Mouse (Mus musculus) hindbrain, embryonic 10.5 days (tissue): ENCODE data around the gene Espl1. TPM values are rescaled to one million over a fixed set of nuclear protein-coding genes. Genes with fewer than 3 reads are reported as not detected.
A peak's percentile ranks its signal among the peaks of the same experiment; 100 is the strongest.

Experiments used
- DNase-seq: peaks from one replicate; pipeline ENCODE4 v3.0.0-alpha.2; 2017; ENCODE audit warnings: low spot score
- H3K27ac ChIP-seq: fragments of 300-500 bp; sonication (generic); 2 replicates; pipeline ENCODE4 v1.5.1; 2016; ENCODE audit warnings: mild to moderate bottlenecking, moderate library complexity
- H3K27me3 ChIP-seq: fragments of 300-500 bp; sonication (generic); 2 replicates; pipeline ENCODE4 v1.6.1; 2016; ENCODE audit warnings: mild to moderate bottlenecking; ENCODE audit not compliant: poor library complexity, insufficient read depth, severe bottlenecking
- H3K36me3 ChIP-seq: fragments of 300-500 bp; sonication (generic); 2 replicates; pipeline ENCODE4 v1.6.1; 2016; ENCODE audit warnings: mild to moderate bottlenecking, moderate library complexity
- H3K4me1 ChIP-seq: fragments of 300-500 bp; sonication (generic); replicated peaks from 2 replicates; pipeline ENCODE4 v1.6.1; 2016; ENCODE audit warnings: mild to moderate bottlenecking
- H3K4me3 ChIP-seq: fragments of 300-500 bp; sonication (generic); 2 replicates; pipeline ENCODE4 v1.5.1; 2016; ENCODE audit warnings: mild to moderate bottlenecking, moderate library complexity
- H3K9me3 ChIP-seq: fragments of 300-500 bp; sonication (generic); 2 replicates; pipeline ENCODE4 v1.6.1; 2016; ENCODE audit warnings: mild to moderate bottlenecking, moderate library complexity
- WGBS: fragments of 180-500 bp; shearing (Covaris S2); methylation state at CpG from one replicate; pipeline ENCODE4 v1.1.7; 2016; 5-methylcytosine and 5-hydroxymethylcytosine counted together
- polyA plus RNA-seq: library from polyadenylated mRNA; unstranded; fragments of >200 nt; fragmentation: Nextera tagmentation; extraction: Ambion mirVana; gene quantifications from 2 replicates; pipeline ENCODE4 v1.2.1, GENCODE M21; 2016

The Espl1 gene
- polyA plus RNA-seq = 42.6 and 52.2 TPM in 2 replicates

- Histone ChIP-seq H3K4me1 (peaks cover 15% of the 10 kb centered on the region), H3K9me3 (no peaks in the 10 kb centered on the region), H3K4me3 (peak within 1 kb of the TSS; percentile 83), H3K36me3 (peaks cover 31% of the 10 kb centered on the region), H3K27me3 (no peaks in the 10 kb centered on the region), H3K27ac (peak within 1 kb of the TSS; percentile 87)
- 8% methylated on average over 25 of the region's 25 CpGs for WGBS
- peak; percentile 96 for DNase-seq
Observed at GRCm38 (mm10) chr15:102295633-102296367, at the start of gene Espl1. TSS of gene Espl1 (plus strand) at chr15:102296266.

- peak overlapping the region; percentile 85 for H3K27ac ChIP-seq
- peak overlapping the region; percentile 68 for H3K4me3 ChIP-seq
- H3K9me3 ChIP-seq = no peaks in the 10 kb centered on the region
- peaks cover 99% of the 10 kb centered on the region for H3K27me3 ChIP-seq
- 0% methylated on average over 34 of the region's 35 CpGs for WGBS
- H3K36me3 ChIP-seq = no peaks in the 10 kb centered on the region
- peak; percentile 89 for DNase-seq
- H3K4me1 ChIP-seq = peaks cover 94% of the 10 kb centered on the region
Observed at GRCm38 (mm10) chr15:102246866-102247251, 49.2 kb upstream of the Espl1 start.

GRCm38 (mm10) chr15:102247252-102248130 lies 48.6 kb upstream of the Espl1 start:
- DNase-seq = peak; percentile 70
- peak overlapping the region; percentile 85 for H3K27ac ChIP-seq
- peaks cover 98% of the 10 kb centered on the region for H3K27me3 ChIP-seq
- under 1% methylated on average over 65 of the region's 65 CpGs for WGBS
- H3K4me1 ChIP-seq = peaks cover 93% of the 10 kb centered on the region
- no peaks in the 10 kb centered on the region for H3K9me3 ChIP-seq
- peak overlapping the region; percentile 68 for H3K4me3 ChIP-seq
- no peaks in the 10 kb centered on the region for H3K36me3 ChIP-seq

GRCm38 (mm10) chr15:102248131-102248811 lies 47.8 kb upstream of the Espl1 start:
- 5% methylated on average over 8 of the region's 8 CpGs for WGBS
- Histone ChIP-seq H3K4me3 (peak overlapping the region; percentile 68), H3K27me3 (peaks cover 95% of the 10 kb centered on the region), H3K36me3 (no peaks in the 10 kb centered on the region), H3K9me3 (no peaks in the 10 kb centered on the region), H3K4me1 (peaks cover 86% of the 10 kb centered on the region), H3K27ac (peak overlapping the region; percentile 85)
- peak; percentile 52 for DNase-seq

GRCm38 (mm10) chr15:102248812-102249191 lies 47.3 kb upstream of the Espl1 start:
- Histone ChIP-seq H3K27me3 (peaks cover 94% of the 10 kb centered on the region), H3K36me3 (no peaks in the 10 kb centered on the region), H3K27ac (peak overlapping the region; percentile 71), H3K4me3 (peak overlapping the region; percentile 68), H3K9me3 (no peaks in the 10 kb centered on the region), H3K4me1 (peaks cover 80% of the 10 kb centered on the region)
- peak; percentile 42 for DNase-seq
- 0% methylated on average over 1 of the region's 3 CpGs for WGBS

- Histone ChIP-seq H3K27ac (peak overlapping the region; percentile 71), H3K4me1 (peaks cover 76% of the 10 kb centered on the region), H3K9me3 (no peaks in the 10 kb centered on the region), H3K27me3 (peaks cover 94% of the 10 kb centered on the region), H3K4me3 (peak overlapping the region; percentile 68), H3K36me3 (no peaks in the 10 kb centered on the region)
- 2% methylated on average over 13 of the region's 13 CpGs for whole genome bisulfite sequencing
- DNase-seq = peak; percentile 58
Observed at GRCm38 (mm10) chr15:102249251-102249691, 46.8 kb upstream of the Espl1 start.

GRCm38 (mm10) chr15:102249967-102250366 lies 46.1 kb upstream of the Espl1 start:
- H3K27me3 ChIP-seq = peaks cover 92% of the 10 kb centered on the region
- H3K4me1 ChIP-seq = peaks cover 74% of the 10 kb centered on the region
- peak overlapping the region; percentile 71 for H3K27ac ChIP-seq
- H3K4me3 ChIP-seq = peak overlapping the region; percentile 68; the same call in 1 of the 2 replicates
- no peaks in the 10 kb centered on the region for H3K36me3 ChIP-seq
- no peak for DNase-seq
- WGBS = 47% methylated on average over 9 of the region's 9 CpGs
- H3K9me3 ChIP-seq = no peaks in the 10 kb centered on the region

GRCm38 (mm10) chr15:102250521-102250920 lies 45.5 kb upstream of the Espl1 start:
- WGBS = 47% methylated on average over 5 of the region's 5 CpGs
- DNase-seq = no peak
- 0 out of 2 replicates have a peak overlapping the region, but pooled peaks have one; percentile 19 for H3K27ac ChIP-seq
- H3K4me3 ChIP-seq = no peak overlapping the region
- peaks cover 92% of the 10 kb centered on the region for H3K27me3 ChIP-seq
- H3K9me3 ChIP-seq = no peaks in the 10 kb centered on the region
- peaks cover 74% of the 10 kb centered on the region for H3K4me1 ChIP-seq
- no peaks in the 10 kb centered on the region for H3K36me3 ChIP-seq

GRCm38 (mm10) chr15:102255547-102256255 lies 40.4 kb upstream of the Espl1 start:
- Histone ChIP-seq H3K27ac (peak overlapping the region; percentile 46), H3K4me3 (peak overlapping the region; percentile 64; the same call in 1 of the 2 replicates)
- no peak for DNase-seq

GRCm38 (mm10) chr15:102256431-102257201 lies 39.5 kb upstream of the Espl1 start:
- WGBS = 8% methylated on average over 22 of the region's 22 CpGs
- H3K27me3 ChIP-seq = peaks cover 80% of the 10 kb centered on the region
- H3K4me1 ChIP-seq = peaks cover 55% of the 10 kb centered on the region
- no peaks in the 10 kb centered on the region for H3K9me3 ChIP-seq
- no peak for DNase-seq
- H3K36me3 ChIP-seq = no peaks in the 10 kb centered on the region
- peak overlapping the region; percentile 64 for H3K4me3 ChIP-seq
- H3K27ac ChIP-seq = peak overlapping the region; percentile 85

More at GRCm38 (mm10) chr15:102255547-102256255, 40.4 kb upstream of the Espl1 start:
- peaks cover 89% of the 10 kb centered on the region for H3K27me3 ChIP-seq
- H3K36me3 ChIP-seq = no peaks in the 10 kb centered on the region
- peaks cover 63% of the 10 kb centered on the region for H3K4me1 ChIP-seq
- H3K9me3 ChIP-seq = no peaks in the 10 kb centered on the region
- WGBS = 40% methylated on average over 14 of the region's 14 CpGs
